Mouse (Mus musculus) MEL (cell line): ENCODE data around the gene 9530003J23Rik.

Experiments used
- CTCF ChIP-seq, 3 experiments: IDR thresholded peaks in 2 of 3; conservative IDR thresholded peaks in 1 of 3; 2 replicates each; pipeline ENCODE4 v1.5.1; 2011 to 2012; ENCODE audit warnings: low read length in 3 of 3, low read depth in 2 of 3, mild to moderate bottlenecking in 2 of 3, improper control_type of control experiment in 1 of 3, inconsistent platforms in 1 of 3, mixed read lengths in 1 of 3, moderate library complexity in 1 of 3; ENCODE audit not compliant: control insufficient read depth in 1 of 3, insufficient read depth in 1 of 3, poor library complexity in 1 of 3, severe bottlenecking in 1 of 3
- ELF1 ChIP-seq: IDR thresholded peaks from 2 replicates; pipeline ENCODE4 v1.6.1; 2014; ENCODE audit warnings: low read depth, mild to moderate bottlenecking, inconsistent platforms, low read length, improper control_type of control experiment, moderate library complexity
- MAFK ChIP-seq: IDR thresholded peaks from 2 replicates; pipeline ENCODE4 v1.6.1; 2011; ENCODE audit warnings: low read depth, mild to moderate bottlenecking, low read length, improper control_type of control experiment, borderline replicate concordance
- MAX ChIP-seq: IDR thresholded peaks from 2 replicates; pipeline ENCODE4 v1.6.1; 2011; ENCODE audit warnings: low read length, improper control_type of control experiment
- NRF1 ChIP-seq: IDR thresholded peaks from 2 replicates; pipeline ENCODE4 v1.6.1; 2014; ENCODE audit warnings: low read depth, mild to moderate bottlenecking, inconsistent platforms, low read length, improper control_type of control experiment, moderate library complexity; ENCODE audit not compliant: poor library complexity, insufficient read depth, severe bottlenecking
- POLR2A ChIP-seq, 2 experiments: IDR thresholded peaks; 2 replicates each; pipeline ENCODE4 v1.6.1; 2011 to 2012; ENCODE audit warnings: low read length in 2 of 2, mild to moderate bottlenecking in 2 of 2, control low read depth in 1 of 2, improper control_type of control experiment in 1 of 2, low read depth in 1 of 2, moderate library complexity in 1 of 2; ENCODE audit not compliant: control insufficient read depth in 1 of 2, insufficient read depth in 1 of 2, poor library complexity in 1 of 2
- SMC3 ChIP-seq: IDR thresholded peaks from 2 replicates; pipeline ENCODE4 v1.6.1; 2011; ENCODE audit warnings: low read depth, low read length, improper control_type of control experiment
- TCF12 ChIP-seq: IDR thresholded peaks from 2 replicates; pipeline ENCODE4 v1.6.1; 2014; ENCODE audit warnings: low read depth, mild to moderate bottlenecking, inconsistent platforms, low read length, improper control_type of control experiment, moderate library complexity
- ZC3H11A ChIP-seq: IDR thresholded peaks from 2 replicates; pipeline ENCODE4 v1.6.1; 2012; ENCODE audit warnings: low read depth, mild to moderate bottlenecking, inconsistent platforms, low read length, improper control_type of control experiment
- ZKSCAN1 ChIP-seq: IDR thresholded peaks from 2 replicates; pipeline ENCODE4 v1.6.1; 2012; ENCODE audit warnings: low read depth, mild to moderate bottlenecking, inconsistent platforms, low read length, improper control_type of control experiment, moderate library complexity
- ZMIZ1 ChIP-seq: IDR thresholded peaks from 2 replicates; pipeline ENCODE4 v1.6.1; 2012; ENCODE audit warnings: low read depth, mild to moderate bottlenecking, inconsistent platforms, low read length, improper control_type of control experiment, moderate library complexity

- no peak for TF ChIP-seq TCF12
- no peak for TF ChIP-seq CTCF (IDR thresholded peaks at IDR 0.05 in 2 of 3, conservative IDR thresholded peaks at IDR 0.05 in 1 of 3; ENCODE audit: control insufficient read depth in 1 of 3, insufficient read depth in 1 of 3, low read depth in 2 of 3, low read length in 3 of 3, poor library complexity in 1 of 3, severe bottlenecking in 1 of 3)
- TF ChIP-seq SMC3 = no peak
- no peak for TF ChIP-seq ZMIZ1
- TF ChIP-seq ELF1 = no peak
- no peak for TF ChIP-seq POLR2A (IDR thresholded peaks at IDR 0.05; ENCODE audit: control insufficient read depth in 1 of 2, insufficient read depth in 1 of 2, low read depth in 1 of 2, low read length in 2 of 2, poor library complexity in 1 of 2)
- TF ChIP-seq MAX = no peak
- TF ChIP-seq NRF1 = no peak
- TF ChIP-seq MAFK = no peak
- no peak for TF ChIP-seq ZC3H11A
- TF ChIP-seq ZKSCAN1 = no peak
These were observed 43.5 kb downstream of the 9530003J23Rik start for GRCm38 (mm10) chr10:117195005-117195404.
